Mouse (Mus musculus) C2C12 (cell line): ENCODE measurements around the gene 2010111I01Rik.

Experiments
- CEBPB ChIP-seq: IDR thresholded peaks from one replicate; pipeline ENCODE4 v1.6.1; 2011; ENCODE audit warnings: low read depth, mild to moderate bottlenecking, control low read depth, moderate library complexity
- CTCF ChIP-seq: IDR thresholded peaks from one replicate; pipeline ENCODE4 v1.5.1; 2011; ENCODE audit not compliant: control insufficient read depth, insufficient read depth, insufficient read length
- FOSL1 ChIP-seq: IDR thresholded peaks from one replicate; pipeline ENCODE4 v1.8.0; 2011; ENCODE audit warnings: mild to moderate bottlenecking, low read length; ENCODE audit not compliant: poor library complexity, insufficient read depth, severe bottlenecking
- MAX ChIP-seq: IDR thresholded peaks from one replicate; pipeline ENCODE4 v1.6.1; 2011; ENCODE audit warnings: mild to moderate bottlenecking, control low read depth
- MYOD1 ChIP-seq: IDR thresholded peaks from one replicate; pipeline ENCODE4 v1.6.1; 2011; ENCODE audit warnings: low read depth; ENCODE audit not compliant: control insufficient read depth, insufficient read length
- MYOG ChIP-seq: IDR thresholded peaks from one replicate; pipeline ENCODE4 v1.6.1; 2011; ENCODE audit not compliant: control insufficient read depth, insufficient read length; ENCODE audit errors: extremely low read depth
- USF1 ChIP-seq: IDR thresholded peaks from one replicate; pipeline ENCODE4 v1.6.1; 2011; ENCODE audit warnings: low read depth, mild to moderate bottlenecking, control low read depth, moderate library complexity

GRCm38 (mm10) chr13:63045504-63046205 is 81.0 kb downstream of the 2010111I01Rik start:
- TF ChIP-seq CTCF (no peak), MAX (no peak), MYOG (no peak), USF1 (no peak), FOSL1 (no peak), MYOD1 (no peak), CEBPB (no peak)
